Mouse (Mus musculus): Measurements from ENCODE around the gene E2f6. TPM values are rescaled to one million over a fixed set of nuclear protein-coding genes. Genes with fewer than 3 reads are reported as not detected.

Gene E2f6
- polyA plus RNA-seq, 1 experiment from 2014 or later: 39.8 TPM

DNA sequence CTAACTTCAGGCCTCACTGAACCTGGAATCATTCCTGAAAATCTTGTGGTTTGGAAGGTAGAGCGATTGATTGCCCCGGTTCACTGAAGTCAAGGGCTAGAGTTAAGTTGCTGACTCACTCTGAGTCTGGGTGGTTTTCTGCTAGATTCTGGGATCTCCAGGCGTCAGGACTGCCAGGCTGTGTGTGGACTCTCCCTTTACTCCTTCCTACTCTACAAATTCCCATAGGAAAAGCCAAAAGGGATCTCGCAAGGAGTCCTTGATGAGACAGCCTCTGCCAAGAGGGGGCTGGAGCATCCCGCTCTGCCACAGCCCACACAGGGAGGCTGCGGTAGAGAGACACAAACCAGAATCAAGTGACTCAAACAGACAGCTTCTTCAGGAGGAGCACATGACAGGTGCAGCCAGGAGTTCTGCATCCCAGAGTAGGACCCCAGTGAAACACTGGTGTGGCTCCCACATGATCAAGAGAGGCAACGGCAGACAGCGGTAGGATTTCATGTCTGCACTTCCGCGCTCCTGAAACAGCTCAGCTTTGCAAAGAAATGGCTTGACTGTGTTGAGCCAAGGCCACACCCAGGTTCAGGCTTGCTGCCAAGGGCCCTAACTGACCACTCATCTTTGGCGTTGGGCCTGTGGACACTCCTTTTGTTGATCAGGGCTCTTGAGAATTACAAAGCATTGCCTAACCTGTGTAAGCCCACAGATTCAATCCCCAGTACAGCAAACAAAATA, 42.8 kb downstream of the E2f6 start:
- H3K4me3 ChIP-seq: no peak overlapping the region
- no peaks in the 10 kb centered on the region; the same call in 1 of the 2 replicates for H3K4me1 ChIP-seq
- no peaks in the 10 kb centered on the region for H3K9me3 ChIP-seq (replicated peaks)
- WGBS (ENCODE audit: insufficient replicate concordance): 71% methylated on average over 11 of the region's 11 CpGs
- H3K36me3 ChIP-seq: no peaks in the 10 kb centered on the region
- H3K4me2 ChIP-seq: no peak overlapping the region
- H3K27ac ChIP-seq: no peak overlapping the region
- H3K27me3 ChIP-seq (replicated peaks): no peaks in the 10 kb centered on the region; the same call in 1 of the 2 replicates
- no peak overlapping the region for H3K9ac ChIP-seq
- ATAC-seq: no peak

DNA sequence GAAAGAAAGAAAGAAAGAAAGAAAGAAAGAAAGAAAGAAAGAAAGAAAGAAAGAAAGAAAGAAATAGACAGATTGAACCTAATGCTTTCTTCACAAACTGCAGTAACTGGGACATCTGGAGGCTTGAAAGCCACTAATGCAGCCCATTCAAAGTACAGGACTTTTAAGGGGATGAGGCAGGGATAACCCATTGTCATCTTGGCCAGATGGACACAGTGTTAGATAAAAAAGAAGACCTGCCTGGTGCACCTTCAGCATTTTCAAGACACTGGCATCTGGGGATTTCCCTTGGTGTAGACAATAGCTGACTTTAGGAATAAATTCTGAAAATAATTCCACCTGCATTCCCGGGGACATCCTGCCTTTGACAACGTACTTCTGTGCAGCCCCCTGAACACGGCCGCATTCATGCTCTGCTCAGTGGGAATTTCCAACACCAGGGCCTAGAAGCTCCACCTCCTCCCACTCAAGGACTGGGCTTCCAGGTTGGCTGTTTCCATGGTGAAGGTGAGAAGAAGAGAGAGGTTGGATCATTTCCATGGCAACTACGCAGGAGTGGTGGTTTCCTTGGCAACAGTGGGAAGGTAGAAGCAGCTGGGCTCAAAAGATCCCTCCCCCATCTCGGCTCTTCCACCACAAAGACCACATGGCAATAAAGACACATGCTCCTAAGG, 45.0 kb downstream of the E2f6 start:
- Histone ChIP-seq H3K9ac (no peak overlapping the region), H3K4me1 (no peaks in the 10 kb centered on the region), H3K27me3 (replicated peaks) (no peaks in the 10 kb centered on the region; the same call in 1 of the 2 replicates), H3K4me3 (no peak overlapping the region), H3K27ac (no peak overlapping the region), H3K36me3 (no peaks in the 10 kb centered on the region), H3K9me3 (replicated peaks) (no peaks in the 10 kb centered on the region), H3K4me2 (no peak overlapping the region)
- 60% methylated on average over 6 of the region's 6 CpGs for WGBS (ENCODE audit: insufficient replicate concordance)
- no peak for ATAC-seq

DNA sequence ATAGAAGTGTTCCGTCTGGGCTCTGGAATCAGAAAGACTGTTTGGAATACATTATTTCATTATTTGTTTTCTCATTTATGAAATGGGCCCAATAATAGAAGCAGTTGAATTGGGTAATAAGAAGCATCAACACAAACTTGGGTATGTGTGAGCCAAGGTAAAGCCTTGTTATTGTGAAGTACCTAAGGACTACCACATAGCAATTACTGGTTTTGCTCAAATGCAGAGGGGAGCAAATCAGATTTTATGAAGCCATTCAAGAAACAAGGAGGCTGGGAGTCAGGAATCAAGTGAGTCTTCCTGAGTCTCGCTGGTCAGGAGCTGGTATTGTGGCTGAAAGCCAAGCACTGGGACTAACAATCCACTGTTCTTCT, 45.5 kb downstream of the E2f6 start:
- Histone ChIP-seq H3K27ac (no peak overlapping the region), H3K4me3 (no peak overlapping the region), H3K4me1 (no peaks in the 10 kb centered on the region), H3K36me3 (no peaks in the 10 kb centered on the region), H3K9me3 (replicated peaks) (no peaks in the 10 kb centered on the region), H3K4me2 (no peak overlapping the region), H3K9ac (no peak overlapping the region), H3K27me3 (replicated peaks) (no peaks in the 10 kb centered on the region; the same call in 1 of the 2 replicates)
- ATAC-seq: no peak
- WGBS (ENCODE audit: insufficient replicate concordance): 55% methylated on average over 2 of the region's 2 CpGs

DNA sequence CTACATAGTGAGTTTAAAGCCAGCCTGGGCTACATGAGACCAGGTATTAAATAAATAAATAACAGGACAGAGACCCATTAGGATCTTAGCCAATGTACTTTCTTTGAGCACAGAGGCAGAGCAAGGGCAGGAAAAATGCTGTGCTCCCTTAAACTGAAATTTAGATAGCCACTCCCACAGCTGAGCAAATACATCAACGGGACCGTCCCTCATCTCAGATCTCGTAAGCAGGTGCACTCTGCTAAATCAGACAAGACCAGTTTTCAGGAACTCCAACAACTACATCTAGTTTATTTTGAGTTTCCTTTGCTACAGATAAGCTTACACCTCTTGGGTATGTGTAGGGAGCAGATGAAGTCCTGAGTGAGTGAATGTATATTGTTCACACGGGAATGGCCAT, 47.3 kb downstream of the E2f6 start:
- Histone ChIP-seq H3K4me2 (no peak overlapping the region), H3K9ac (no peak overlapping the region), H3K27me3 (replicated peaks) (no peaks in the 10 kb centered on the region; the same call in 1 of the 2 replicates), H3K36me3 (no peaks in the 10 kb centered on the region), H3K9me3 (replicated peaks) (no peaks in the 10 kb centered on the region), H3K4me3 (no peak overlapping the region), H3K4me1 (no peaks in the 10 kb centered on the region), H3K27ac (no peak overlapping the region)
- ATAC-seq: no peak
- WGBS (ENCODE audit: insufficient replicate concordance): 63% methylated on average over 4 of the region's 4 CpGs

DNA sequence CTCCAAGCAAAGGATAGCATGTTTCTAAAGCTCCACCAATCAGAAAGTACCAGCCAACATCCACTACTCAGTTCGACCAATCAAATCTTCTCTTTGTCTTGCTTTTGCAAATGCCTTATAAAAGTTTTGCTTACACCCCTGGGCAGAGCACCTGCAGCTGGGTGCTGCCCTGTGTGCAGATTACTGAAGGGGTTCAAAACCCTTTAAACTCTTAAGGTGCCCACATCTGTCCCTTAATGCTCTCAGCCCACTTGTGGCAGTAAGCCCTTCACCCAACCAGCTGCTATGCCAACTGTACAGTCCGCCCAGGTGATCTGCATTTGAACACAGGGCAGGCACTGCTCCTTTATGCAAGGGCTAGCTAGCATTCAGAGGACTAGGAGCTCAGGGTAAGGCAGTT, 49.0 kb downstream of the E2f6 start:
- no peak overlapping the region for H3K4me3 ChIP-seq
- no peaks in the 10 kb centered on the region for H3K4me1 ChIP-seq
- WGBS (ENCODE audit: insufficient replicate concordance): 74% methylated on average over 2 of the region's 2 CpGs
- no peak overlapping the region for H3K4me2 ChIP-seq
- H3K9ac ChIP-seq: no peak overlapping the region
- H3K27me3 ChIP-seq (replicated peaks): no peaks in the 10 kb centered on the region
- ATAC-seq: no peak
- H3K27ac ChIP-seq: no peak overlapping the region
- no peaks in the 10 kb centered on the region for H3K36me3 ChIP-seq
- H3K9me3 ChIP-seq (replicated peaks): no peaks in the 10 kb centered on the region

DNA sequence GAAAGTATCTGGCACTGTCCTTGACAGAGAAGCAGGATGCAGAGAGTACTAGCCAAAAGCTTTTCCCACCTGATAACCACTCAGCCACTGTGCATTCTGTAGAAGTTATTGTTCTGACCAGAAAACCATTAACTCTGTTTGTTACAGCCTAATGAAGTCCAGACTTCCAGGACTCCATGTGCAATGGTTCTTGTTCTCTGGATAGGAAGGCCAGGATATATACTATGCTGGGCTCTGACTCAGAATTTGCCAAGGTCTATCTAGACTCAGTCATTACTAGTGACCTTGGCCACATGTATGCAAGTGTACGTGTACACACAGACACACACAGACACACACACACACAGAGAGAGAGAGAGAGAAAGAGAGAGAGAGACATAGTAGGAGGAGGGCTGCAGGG, 49.8 kb downstream of the E2f6 start:
- no peak overlapping the region for H3K4me3 ChIP-seq
- no peaks in the 10 kb centered on the region for H3K36me3 ChIP-seq
- H3K4me2 ChIP-seq: no peak overlapping the region
- H3K27me3 ChIP-seq (replicated peaks): no peaks in the 10 kb centered on the region
- no peak for ATAC-seq
- H3K9me3 ChIP-seq (replicated peaks): no peaks in the 10 kb centered on the region
- no peaks in the 10 kb centered on the region for H3K4me1 ChIP-seq
- WGBS (ENCODE audit: insufficient replicate concordance): 52% methylated on average over 1 of the region's 1 CpGs
- H3K9ac ChIP-seq: no peak overlapping the region
- no peak overlapping the region for H3K27ac ChIP-seq

DNA sequence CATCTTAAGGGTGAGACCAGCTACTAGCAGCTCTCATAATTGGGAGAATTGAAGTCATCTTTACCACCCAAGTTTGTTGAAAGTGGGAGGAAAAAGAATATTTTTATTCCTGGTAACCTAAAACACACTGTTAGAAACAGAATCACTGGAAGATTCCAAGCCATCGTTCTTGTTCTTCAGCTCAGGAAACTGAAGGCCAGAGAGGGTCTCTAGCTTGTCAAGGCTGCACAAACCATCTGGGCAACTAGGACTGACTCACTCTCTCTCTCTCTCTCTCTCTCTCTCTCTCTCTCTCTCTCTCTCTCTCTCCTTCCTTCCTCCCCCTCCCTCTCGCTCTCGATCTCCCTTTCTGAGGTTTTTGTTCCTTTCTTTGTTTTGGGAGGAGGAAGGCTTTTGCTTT, 50.2 kb downstream of the E2f6 start:
- H3K27me3 ChIP-seq (replicated peaks): no peaks in the 10 kb centered on the region
- no peak overlapping the region for H3K9ac ChIP-seq
- H3K36me3 ChIP-seq: no peaks in the 10 kb centered on the region
- H3K4me2 ChIP-seq: no peak overlapping the region
- no peak overlapping the region for H3K4me3 ChIP-seq
- no peaks in the 10 kb centered on the region for H3K9me3 ChIP-seq (replicated peaks)
- 36% methylated on average over 3 of the region's 3 CpGs for WGBS (ENCODE audit: insufficient replicate concordance)
- H3K4me1 ChIP-seq: peaks cover 4% of the 10 kb centered on the region; the same call in 1 of the 2 replicates
- no peak for ATAC-seq
- no peak overlapping the region for H3K27ac ChIP-seq

DNA sequence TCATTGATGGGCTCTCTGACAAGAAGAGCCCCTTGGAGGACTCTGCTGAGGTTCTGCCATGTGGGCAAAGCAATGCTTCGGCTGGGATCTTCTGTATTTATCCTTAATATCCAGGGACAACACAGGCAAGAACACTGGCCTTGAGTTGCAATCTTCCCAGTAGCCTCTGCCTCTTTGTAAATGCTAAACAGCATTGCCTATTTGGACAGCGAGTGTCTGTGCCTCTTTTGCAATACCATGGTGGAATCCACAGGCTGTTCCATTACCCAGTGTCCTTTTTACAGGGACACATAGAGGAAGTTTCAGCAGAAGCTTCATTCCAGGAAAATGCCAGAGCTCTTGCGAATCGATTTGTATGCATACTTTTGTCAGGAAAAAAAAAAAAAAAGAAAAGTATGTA, 53.7 kb downstream of the E2f6 start:
- Histone ChIP-seq H3K27ac (no peak overlapping the region), H3K4me1 (peaks cover 19% of the 10 kb centered on the region), H3K27me3 (replicated peaks) (no peaks in the 10 kb centered on the region), H3K4me3 (no peak overlapping the region), H3K4me2 (no peak overlapping the region), H3K36me3 (no peaks in the 10 kb centered on the region), H3K9ac (no peak overlapping the region), H3K9me3 (replicated peaks) (no peaks in the 10 kb centered on the region)
- 63% methylated on average over 4 of the region's 4 CpGs for WGBS (ENCODE audit: insufficient replicate concordance)
- no peak for ATAC-seq

DNA sequence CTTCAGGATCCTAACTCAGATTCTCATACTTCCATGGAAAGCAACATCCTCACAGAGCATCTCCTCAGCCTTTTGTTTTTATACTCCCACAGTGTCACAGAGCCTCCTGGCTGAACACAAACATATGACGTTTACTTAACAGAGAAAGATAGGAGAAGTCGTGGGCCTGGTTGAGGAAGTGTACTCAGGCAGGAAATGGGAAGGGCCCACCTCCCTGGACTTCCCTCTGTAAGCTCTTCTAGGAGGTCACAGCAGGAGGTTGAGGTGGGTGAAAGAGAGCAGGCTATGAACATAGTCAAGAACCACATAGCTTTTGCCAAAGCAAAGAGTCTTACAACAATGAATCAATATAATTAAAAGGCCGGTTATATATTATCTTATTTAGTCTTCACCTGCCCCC, 55.1 kb downstream of the E2f6 start:
- Histone ChIP-seq H3K27ac (no peak overlapping the region), H3K4me2 (no peak overlapping the region)

DNA sequence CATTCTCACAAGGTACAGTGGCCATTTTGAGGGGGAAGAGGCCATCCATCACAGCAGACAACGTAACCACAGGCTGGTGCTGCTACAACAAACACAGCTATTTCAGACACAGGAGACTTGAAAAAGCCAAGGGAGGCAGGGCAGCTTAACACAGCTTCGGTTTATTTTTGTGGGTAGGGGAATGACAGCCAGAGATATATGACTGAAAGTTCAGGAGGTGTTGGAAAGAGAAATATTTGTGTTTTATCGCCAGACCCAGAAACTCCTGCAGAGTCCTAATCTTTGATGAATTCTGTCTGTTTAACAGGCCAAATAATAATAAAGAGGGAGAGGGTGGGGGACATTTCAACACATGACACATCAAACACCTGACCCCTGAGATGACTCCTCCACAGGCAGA, 55.7 kb downstream of the E2f6 start:
- no peaks in the 10 kb centered on the region for H3K27me3 ChIP-seq (replicated peaks)
- no peak overlapping the region for H3K27ac ChIP-seq
- no peaks in the 10 kb centered on the region for H3K36me3 ChIP-seq
- H3K4me2 ChIP-seq: no peak overlapping the region
- WGBS (ENCODE audit: insufficient replicate concordance): 18% methylated on average over 3 of the region's 3 CpGs
- H3K4me1 ChIP-seq: peaks cover 28% of the 10 kb centered on the region
- no peak overlapping the region for H3K4me3 ChIP-seq
- ATAC-seq: no peak
- no peaks in the 10 kb centered on the region for H3K9me3 ChIP-seq (replicated peaks)
- no peak overlapping the region for H3K9ac ChIP-seq

More for the DNA sequence above, 55.1 kb downstream of the E2f6 start:
- H3K9ac ChIP-seq: no peak overlapping the region
- no peaks in the 10 kb centered on the region for H3K9me3 ChIP-seq (replicated peaks)
- no peak for ATAC-seq
- no peaks in the 10 kb centered on the region for H3K27me3 ChIP-seq (replicated peaks)
- H3K4me1 ChIP-seq: peaks cover 28% of the 10 kb centered on the region
- H3K36me3 ChIP-seq: no peaks in the 10 kb centered on the region
- WGBS (ENCODE audit: insufficient replicate concordance): 14% methylated on average over 3 of the region's 3 CpGs
- no peak overlapping the region for H3K4me3 ChIP-seq

DNA sequence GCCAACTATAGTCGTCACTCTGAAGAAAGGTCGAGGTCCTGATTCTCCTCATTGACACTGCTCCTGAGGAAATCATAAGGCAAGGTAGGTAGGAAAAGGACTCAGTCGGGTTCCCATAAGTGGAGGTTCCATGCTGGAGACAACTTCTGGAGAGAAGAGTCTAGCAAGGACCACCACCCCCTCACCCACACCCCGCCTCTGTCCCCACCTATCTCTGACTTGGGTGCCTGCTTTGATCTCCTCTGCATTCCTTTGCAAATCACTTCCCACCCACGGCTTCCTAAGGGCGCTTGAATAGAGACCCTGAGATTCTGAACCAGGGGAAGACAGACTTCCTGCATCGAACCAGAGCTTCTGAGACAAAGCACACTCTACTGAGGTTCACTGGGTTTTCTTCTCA, 56.5 kb downstream of the E2f6 start:
- no peaks in the 10 kb centered on the region for H3K27me3 ChIP-seq (replicated peaks)
- WGBS (ENCODE audit: insufficient replicate concordance): 49% methylated on average over 7 of the region's 7 CpGs
- no peak for ATAC-seq
- no peak overlapping the region for H3K4me2 ChIP-seq
- H3K4me1 ChIP-seq: peaks cover 28% of the 10 kb centered on the region
- H3K9me3 ChIP-seq (replicated peaks): no peaks in the 10 kb centered on the region
- H3K27ac ChIP-seq: no peak overlapping the region
- no peaks in the 10 kb centered on the region for H3K36me3 ChIP-seq
- H3K4me3 ChIP-seq: no peak overlapping the region
- H3K9ac ChIP-seq: no peak overlapping the region

DNA sequence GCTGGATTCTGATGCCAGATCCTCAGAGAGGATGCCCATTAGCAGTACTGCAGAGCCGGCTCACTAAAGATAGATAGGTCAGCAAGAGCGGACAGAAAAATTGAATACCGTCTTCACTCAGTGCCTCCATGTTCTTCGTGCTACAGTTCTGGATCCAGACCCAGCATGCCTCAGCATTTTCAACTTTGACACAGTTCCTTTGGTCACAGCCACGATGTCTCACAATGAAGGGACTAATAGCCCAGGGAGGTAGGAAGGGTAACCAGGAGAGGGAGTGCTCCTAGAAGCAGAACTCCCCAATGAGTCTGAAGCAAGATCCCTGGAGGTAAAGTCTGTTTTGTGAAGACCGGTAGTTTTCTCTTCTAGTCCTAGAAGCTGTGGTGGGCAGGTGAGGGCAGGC, 57.9 kb downstream of the E2f6 start:
- ATAC-seq: no peak
- Histone ChIP-seq H3K36me3 (no peaks in the 10 kb centered on the region), H3K4me2 (no peak overlapping the region), H3K9ac (no peak overlapping the region), H3K27me3 (replicated peaks) (no peaks in the 10 kb centered on the region), H3K9me3 (replicated peaks) (no peaks in the 10 kb centered on the region), H3K4me3 (no peak overlapping the region), H3K27ac (no peak overlapping the region), H3K4me1 (peaks cover 33% of the 10 kb centered on the region)
- 69% methylated on average over 6 of the region's 6 CpGs for WGBS (ENCODE audit: insufficient replicate concordance)
